In the genomic region with DNA sequence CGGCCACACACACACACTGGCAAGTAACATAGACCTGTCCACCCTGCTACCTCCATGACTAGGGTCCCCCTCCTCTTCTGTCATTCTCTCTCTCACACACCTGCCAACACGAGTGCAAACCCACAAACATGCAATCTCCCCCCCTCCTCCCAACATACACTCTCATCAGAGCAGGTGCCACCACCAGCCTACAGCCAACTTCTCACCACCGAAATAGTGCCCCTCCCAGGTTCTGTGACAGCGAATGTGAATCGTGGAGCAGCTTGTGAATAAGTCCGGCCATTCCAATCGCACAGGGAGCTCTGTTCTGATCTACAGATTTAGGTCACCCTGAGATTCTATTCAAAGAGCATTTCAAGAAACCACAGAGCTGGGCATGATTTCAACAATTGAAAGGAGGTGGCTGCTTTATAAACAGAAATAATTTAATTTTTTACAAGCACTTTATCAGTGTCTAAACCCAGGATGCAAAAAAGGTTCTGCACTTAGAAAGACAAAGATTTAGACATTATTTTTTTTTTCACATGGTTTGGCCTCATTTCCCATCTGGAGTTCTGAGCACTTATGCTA, we compare ENCODE assay signal across 23 mouse cellular contexts. TPM values are rescaled to one million over a fixed set of nuclear protein-coding genes. Genes with fewer than 3 reads are reported as not detected.
DNase-seq lines count a peak whose midpoint lies in the region; ATAC-seq lines count a peak whose summit lies in the region.
"Had no signal": no experiment of that assay in that cellular context is flagged by ENCODE, and none has a peak within 500 bp of the region (broad histone marks: within the 10 kb centered on the region; RNA-seq: fewer than 3 reads in every experiment).

No protein-coding gene starts in this region.

- peaks cover 3% of the 10 kb centered on the region; the same call in 1 of the 2 replicates for H3K4me1 ChIP-seq in forebrain, embryonic 15.5 days
- H3K4me1 ChIP-seq in forebrain, embryonic 11.5 days (replicated peaks; ENCODE audit: control insufficient read depth, insufficient read depth, low read length) = no peaks in the 10 kb centered on the region
- H3K4me1 ChIP-seq: embryonic facial prominence, embryonic 10.5 days; hindbrain, embryonic 10.5 days; limb, embryonic 13.5 days; midbrain, embryonic 12.5 days had no signal

- no peak overlapping the region for H3K4me2 ChIP-seq in forebrain, embryonic 15.5 days (replicated peaks)
- H3K4me2 ChIP-seq in forebrain, embryonic 11.5 days (ENCODE audit: low read depth, low read length, severe bottlenecking) = no peak overlapping the region
- H3K4me2 ChIP-seq: limb, embryonic 13.5 days; liver, embryonic 12.5 days; midbrain, embryonic 12.5 days had no signal

- ATAC-seq in forebrain, embryonic 15.5 days (replicated peaks) = no peak
- no peak for ATAC-seq in forebrain, embryonic 11.5 days (replicated peaks; ENCODE audit: low FRiP score)
- ATAC-seq: intestine, postnatal 0 days; liver, embryonic 12.5 days had no signal

- H3K27ac ChIP-seq in forebrain, embryonic 15.5 days (replicated peaks) = 0 out of 2 replicates have a peak overlapping the region, but pooled peaks have one; percentile 23
- no peak overlapping the region for H3K27ac ChIP-seq in forebrain, embryonic 11.5 days (ENCODE audit: low read depth, low read length)
- H3K27ac ChIP-seq: embryonic facial prominence, embryonic 10.5 days; gastrocnemius, adult 2 months; heart, embryonic 10.5 days; hindbrain, embryonic 10.5 days; limb, embryonic 13.5 days; liver, embryonic 12.5 days; midbrain, embryonic 12.5 days; stomach, postnatal 0 days had no signal

- H3K36me3 ChIP-seq in forebrain, embryonic 15.5 days = no peaks in the 10 kb centered on the region
- no peaks in the 10 kb centered on the region for H3K36me3 ChIP-seq in forebrain, embryonic 11.5 days (ENCODE audit: control insufficient read depth, insufficient read depth, low read length)
- H3K36me3 ChIP-seq: midbrain, embryonic 12.5 days had no signal

- WGBS in forebrain, embryonic 15.5 days = 61% methylated on average over 7 of the region's 7 CpGs
- WGBS in forebrain, embryonic 11.5 days = 83% methylated on average over 7 of the region's 7 CpGs

- no peak overlapping the region for H3K4me3 ChIP-seq in forebrain, embryonic 15.5 days
- H3K4me3 ChIP-seq in forebrain, embryonic 11.5 days (ENCODE audit: low read depth, low read length) = no peak overlapping the region
- H3K4me3 ChIP-seq: embryonic facial prominence, embryonic 10.5 days; gastrocnemius, adult 2 months; heart, embryonic 10.5 days; hindbrain, embryonic 10.5 days; limb, embryonic 13.5 days; liver, embryonic 12.5 days; midbrain, embryonic 12.5 days had no signal

- no peaks in the 10 kb centered on the region for H3K9me3 ChIP-seq in forebrain, embryonic 15.5 days
- no peaks in the 10 kb centered on the region for H3K9me3 ChIP-seq in forebrain, embryonic 11.5 days (ENCODE audit: control insufficient read depth, low read length)
- H3K9me3 ChIP-seq: embryonic facial prominence, embryonic 10.5 days; heart, embryonic 10.5 days; hindbrain, embryonic 10.5 days; limb, embryonic 13.5 days; liver, embryonic 12.5 days; midbrain, embryonic 12.5 days had no signal

- no peak overlapping the region for H3K9ac ChIP-seq in forebrain, embryonic 15.5 days (replicated peaks)
- no peak overlapping the region for H3K9ac ChIP-seq in forebrain, embryonic 11.5 days (ENCODE audit: low read length)
- H3K9ac ChIP-seq: limb, embryonic 13.5 days; liver, embryonic 12.5 days; midbrain, embryonic 12.5 days had no signal

- no peak for DNase-seq in forebrain, embryonic 11.5 days (ENCODE audit: low spot score)
- DNase-seq in retina, postnatal 1 day = peak; percentile 18
- no peak for DNase-seq in retina, embryonic 14.5 days (ENCODE audit: low spot score)
- DNase-seq in cerebellum, adult 9-11 months = peak; percentile 34
- DNase-seq in heart, adult 9 months (ENCODE audit: low spot score in 2 of 2) = no peak
- no peak for DNase-seq in adrenal gland, adult 18-20 months (ENCODE audit: low spot score in 2 of 2)
- DNase-seq: adrenal gland, postnatal 25 days; gastrocnemius, adult 2 months; kidney, postnatal 25 days; lung, adult 18-20 months; lung, postnatal 10 days; right cerebral cortex, postnatal 14 days; thymus, adult 2 months had no signal

- no peaks in the 10 kb centered on the region for H3K27me3 ChIP-seq in forebrain, embryonic 15.5 days
- no peaks in the 10 kb centered on the region for H3K27me3 ChIP-seq in forebrain, embryonic 11.5 days (ENCODE audit: control insufficient read depth, insufficient read depth, low read length)
- H3K27me3 ChIP-seq: limb, embryonic 13.5 days; liver, embryonic 12.5 days; midbrain, embryonic 12.5 days had no signal

RNA-seq across cellular contexts. Expression of a gene that starts 21.4 kb away (rescaled TPM):
- 8.4 and 10.3 TPM in 2 replicates for polyA plus RNA-seq in forebrain, embryonic 15.5 days (2015; fragmentation: Nextera tagmentation; extraction: Ambion mirVana)
- polyA plus RNA-seq in forebrain, embryonic 11.5 days (2014; fragmentation: Nextera tagmentation; extraction: Ambion mirVana) = 17.2 and 17.5 TPM in 2 replicates
- total RNA-seq in adrenal gland, adult 18-20 months (2021) = 1 to 10 TPM; 5.2 to 5.6 TPM
- total RNA-seq: MEL had no signal

Comparison
In these comparisons a context has a peak if more than half of its experiments do, and no peak if none do; other contexts are left out.
1. DNase-seq: peak in retina, postnatal 1 day (single experiment) and cerebellum, adult 9-11 months (single experiment); none in forebrain, embryonic 11.5 days (single experiment), retina, embryonic 14.5 days (single experiment), heart, adult 9 months (0 of 2) and adrenal gland, adult 18-20 months (0 of 2).